Mouse (Mus musculus): Measurements from ENCODE around the gene Foxred1.

- TF ChIP-seq CTCF (IDR thresholded peaks at IDR 0.05; ENCODE audit: borderline replicate concordance, insufficient read depth, low read length): no peak
- no peak for TF ChIP-seq POLR2A (IDR thresholded peaks at IDR 0.05; ENCODE audit: low read depth, low read length)
Observed at GRCm38 (mm10) chr9:35238371-35238770, 27.5 kb upstream of the Foxred1 start.

All from embryonic fibroblast, embryonic 13.5 days (primary cell).